Mouse (Mus musculus): ENCODE measurements around the gene Fign.

DNA sequence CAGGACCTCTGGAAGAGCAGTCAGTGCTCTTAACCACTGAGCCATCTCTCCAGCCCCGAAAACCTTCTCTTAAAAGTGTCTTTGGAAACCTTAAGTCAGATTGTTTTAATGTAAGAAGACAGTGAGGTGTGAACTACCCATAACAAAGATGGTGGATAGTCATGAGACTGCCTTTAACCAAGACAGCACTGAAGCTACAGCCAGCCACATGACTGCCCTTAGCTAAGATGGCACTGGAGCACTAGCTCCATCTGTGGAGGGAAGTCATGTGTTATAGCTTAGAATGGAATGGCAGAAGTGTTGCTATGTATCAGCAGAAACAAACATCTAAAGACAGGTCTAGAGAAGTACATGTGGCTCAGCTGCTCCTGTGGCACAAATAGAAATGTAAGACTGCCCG, 166.8 kb downstream of the Fign start:
- no peak for TF ChIP-seq CTCF (IDR thresholded peaks at IDR 0.05; ENCODE audit: extremely low read depth, insufficient read depth, low read length)
- TF ChIP-seq POLR2A (IDR thresholded peaks at IDR 0.05; ENCODE audit: extremely low read depth, insufficient read depth, low read length) = no peak

All from cortical plate, adult 2 months (tissue).